Mouse (Mus musculus): ENCODE data around the gene Yeats2.
A peak's percentile ranks its signal among the peaks of the same experiment; 100 is the strongest.

Yeats2 gene

GRCm38 (mm10) chr16:20192043-20192442 is 51.2 kb downstream of the Yeats2 start:
- DNase-seq = no peak

- DNase-seq = peak; percentile 19
These were observed 54.7 kb downstream of the Yeats2 start for GRCm38 (mm10) chr16:20195546-20195945.

GRCm38 (mm10) chr16:20196962-20197361 is 56.1 kb downstream of the Yeats2 start:
- no peak for DNase-seq

- no peak for DNase-seq
These were observed 58.8 kb downstream of the Yeats2 start for GRCm38 (mm10) chr16:20199501-20200201.

- peak; percentile 62 for DNase-seq
These were observed 72.8 kb downstream of the Yeats2 start for GRCm38 (mm10) chr16:20213591-20214226.

- no peak for DNase-seq
These were observed 81.9 kb downstream of the Yeats2 start for GRCm38 (mm10) chr16:20222726-20223125.

- DNase-seq = no peak
These were observed 85.8 kb downstream of the Yeats2 start for GRCm38 (mm10) chr16:20226676-20227075.

- DNase-seq = no peak
These were observed 86.6 kb downstream of the Yeats2 start for GRCm38 (mm10) chr16:20227504-20227903.

GRCm38 (mm10) chr16:20228167-20228566 is 87.3 kb downstream of the Yeats2 start:
- DNase-seq = no peak

GRCm38 (mm10) chr16:20234406-20234805 is 93.5 kb downstream of the Yeats2 start:
- no peak for DNase-seq

- no peak for DNase-seq
These were observed 96.6 kb downstream of the Yeats2 start for GRCm38 (mm10) chr16:20237426-20237825.

GRCm38 (mm10) chr16:20238646-20239045 is 97.8 kb downstream of the Yeats2 start:
- no peak for DNase-seq

- DNase-seq = peak; percentile 17
These were observed 99.9 kb downstream of the Yeats2 start, which contains the start of gene Map6d1 for GRCm38 (mm10) chr16:20240468-20241414. Gene Map6d1, minus strand, starts transcription at chr16:20241358.

GRCm38 (mm10) chr16:20247103-20247502 is 106.2 kb downstream of the Yeats2 start:
- DNase-seq = no peak

- DNase-seq = no peak
These were observed 107.7 kb downstream of the Yeats2 start for GRCm38 (mm10) chr16:20248442-20249174.

- no peak for DNase-seq
These were observed 117.1 kb downstream of the Yeats2 start for GRCm38 (mm10) chr16:20257926-20258325.

- DNase-seq = no peak
These were observed 124.2 kb downstream of the Yeats2 start for GRCm38 (mm10) chr16:20265089-20265488.

GRCm38 (mm10) chr16:20271339-20271738 is 130.5 kb downstream of the Yeats2 start:
- DNase-seq = no peak

GRCm38 (mm10) chr16:20272994-20273393 is 132.1 kb downstream of the Yeats2 start:
- DNase-seq = no peak

- DNase-seq = no peak
These were observed 138.5 kb downstream of the Yeats2 start for GRCm38 (mm10) chr16:20279395-20279794.

- DNase-seq = no peak
These were observed 139.4 kb downstream of the Yeats2 start for GRCm38 (mm10) chr16:20280238-20280637.

Data from lung, postnatal 14 days (tissue).